Mouse (Mus musculus): Measurements from ENCODE around the gene Nifk.

DNA sequence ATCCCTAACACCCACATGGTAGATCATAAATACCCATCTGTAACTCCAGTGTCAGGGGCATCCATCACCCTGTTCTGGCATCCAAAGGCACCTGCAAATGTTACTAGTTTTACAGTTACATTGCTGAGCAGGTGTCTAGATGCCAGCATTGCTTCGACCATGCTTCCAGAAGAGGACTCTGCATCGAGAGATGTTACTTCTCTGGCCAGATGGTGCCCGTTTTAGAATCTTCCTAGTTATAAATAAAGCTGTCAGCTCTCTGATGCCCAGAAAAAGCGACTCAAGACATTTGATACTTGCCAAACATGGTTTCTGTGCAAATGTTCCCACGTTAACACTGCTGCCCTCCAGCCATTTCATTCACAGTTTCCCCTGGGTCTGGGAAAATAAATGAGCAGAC is 16.3 kb downstream of the Nifk start:
- TF ChIP-seq POLR2A (IDR thresholded peaks at IDR 0.05; ENCODE audit: borderline replicate concordance, extremely low read depth, insufficient read depth, insufficient read length, poor library complexity, severe bottlenecking) (no peak), CTCF (IDR thresholded peaks at IDR 0.05; ENCODE audit: borderline replicate concordance, extremely low read depth, insufficient read depth, insufficient read length) (no peak)

All from brain, embryonic 14.5 days (tissue).